Mouse (Mus musculus) heart, postnatal 36 days (tissue): Measurements from ENCODE around the gene Cand2. TPM values are rescaled to one million over a fixed set of nuclear protein-coding genes. Genes with fewer than 3 reads are reported as not detected.

Experiments used
- DNase-seq, 2 experiments: peaks; one replicate each; pipeline ENCODE4 v3.0.0; 2021 to 2022
- intact Hi-C: fragments of 180-260 bp; cut with DNase I; formaldehyde crosslinking; loops from one replicate; pipeline ENCODE4 v1.15.1; 2025
- total RNA-seq, 2 experiments: library from RNA; stranded (reverse); gene quantifications; 2 replicates each; pipeline ENCODE4 v1.2.3; 2021

Gene Cand2
- 10 to 100 TPM; 72.4 to 76.5 TPM for total RNA-seq

- intact Hi-C loops, result loop anchor here (5.0 kb wide), 2 partner anchors 172 to 542 kb away; partner anchors contain the start of gene Mkrn2
- DNase-seq, result peak; percentile 52 to 56
Measured at GRCm38 (mm10) chr6:115774501-115774921, at the start of gene Cand2. Gene Cand2, plus strand, starts transcription at chr6:115774538.

- peak; percentile 57 to 72 for DNase-seq
- intact Hi-C loops, result loop anchor here (2.0 to 5.0 kb wide), 2 partner anchors 46 to 75 kb away; no protein-coding TSS in a partner anchor
Measured at GRCm38 (mm10) chr6:115727108-115727507, 47.2 kb upstream of the Cand2 start.

- intact Hi-C loops, result loop anchor here (2.0 to 5.0 kb wide), 2 partner anchors 45 to 75 kb away; no protein-coding TSS in a partner anchor
- no peak for DNase-seq
Measured at GRCm38 (mm10) chr6:115727570-115727969, 46.8 kb upstream of the Cand2 start.

- intact Hi-C loops, result no loop called here
- no peak for DNase-seq
Measured at GRCm38 (mm10) chr6:115730560-115731342, 43.6 kb upstream of the Cand2 start.

GRCm38 (mm10) chr6:115732341-115732928 is 41.9 kb upstream of the Cand2 start:
- intact Hi-C loops, result no loop called here

GRCm38 (mm10) chr6:115734909-115735308 is 39.4 kb upstream of the Cand2 start:
- intact Hi-C loops, result no loop called here
- DNase-seq, result peak; percentile 27 to 51

More at GRCm38 (mm10) chr6:115732341-115732928, 41.9 kb upstream of the Cand2 start:
- DNase-seq, result no peak

GRCm38 (mm10) chr6:115739056-115739455 is 35.3 kb upstream of the Cand2 start:
- intact Hi-C loops, result no loop called here
- DNase-seq, result no peak

GRCm38 (mm10) chr6:115743569-115743968 is 30.8 kb upstream of the Cand2 start:
- intact Hi-C loops, result no loop called here
- DNase-seq, result no peak

- no peak for DNase-seq
- intact Hi-C loops, result no loop called here
Measured at GRCm38 (mm10) chr6:115746326-115746725, 28.0 kb upstream of the Cand2 start.

- intact Hi-C loops, result no loop called here
- no peak for DNase-seq
Measured at GRCm38 (mm10) chr6:115755536-115755935, 18.8 kb upstream of the Cand2 start.

- no peak for DNase-seq
Measured at GRCm38 (mm10) chr6:115758981-115759435, 15.3 kb upstream of the Cand2 start.

GRCm38 (mm10) chr6:115759461-115759860 is 14.9 kb upstream of the Cand2 start:
- no peak for DNase-seq
- intact Hi-C loops, result no loop called here

More at GRCm38 (mm10) chr6:115758981-115759435, 15.3 kb upstream of the Cand2 start:
- intact Hi-C loops, result no loop called here

- intact Hi-C loops, result no loop called here
- no peak for DNase-seq
Measured at GRCm38 (mm10) chr6:115760137-115760536, 14.2 kb upstream of the Cand2 start.

- intact Hi-C loops, result no loop called here
- no peak for DNase-seq
Measured at GRCm38 (mm10) chr6:115760982-115761381, 13.4 kb upstream of the Cand2 start.

- intact Hi-C loops, result no loop called here
- no peak for DNase-seq
Measured at GRCm38 (mm10) chr6:115761995-115762756, 12.2 kb upstream of the Cand2 start, which contains the start of gene Tmem40. Gene Tmem40, minus strand, starts transcription at chr6:115762410.

GRCm38 (mm10) chr6:115764179-115764578 is 10.2 kb upstream of the Cand2 start:
- intact Hi-C loops, result no loop called here
- peak; percentile 40 to 53 for DNase-seq

GRCm38 (mm10) chr6:115767357-115767756 is 7.0 kb upstream of the Cand2 start:
- intact Hi-C loops, result no loop called here
- DNase-seq, result no peak

- DNase-seq, result no peak
- intact Hi-C loops, result no loop called here
Measured at GRCm38 (mm10) chr6:115768207-115768606, 6.1 kb upstream of the Cand2 start.

- no peak for DNase-seq
- intact Hi-C loops, result loop anchor here (5.0 kb wide), 2 partner anchors 168 to 538 kb away; partner anchors contain the start of gene Mkrn2
Measured at GRCm38 (mm10) chr6:115770059-115770670, 4.2 kb upstream of the Cand2 start.

GRCm38 (mm10) chr6:115770852-115771251 is 3.5 kb upstream of the Cand2 start:
- no peak for DNase-seq
- intact Hi-C loops, result loop anchor here (5.0 kb wide), 2 partner anchors 169 to 539 kb away; partner anchors contain the start of gene Mkrn2
